Mouse (Mus musculus) left cerebral cortex, postnatal 10 days (tissue): ENCODE data around the gene Rasgef1b. TPM values are rescaled to one million over a fixed set of nuclear protein-coding genes. Genes with fewer than 3 reads are reported as not detected.

ENCODE experiments used
- DNase-seq, 2 experiments: peaks; one replicate each; pipeline ENCODE4 v3.0.0; 2021 to 2022; ENCODE audit warnings: low spot score in 2 of 2, mixed read lengths in 1 of 2; ENCODE audit errors: extremely low spot score in 1 of 2
- intact Hi-C: fragments of 180-260 bp; cut with DNase I; formaldehyde crosslinking; loops from one replicate; pipeline ENCODE4 v1.15.1; 2025
- total RNA-seq, 2 experiments: library from RNA; stranded (reverse); gene quantifications; 2 replicates each; pipeline ENCODE4 v1.2.3; 2021

Rasgef1b gene
- total RNA-seq, 2 experiments from 2014 or later: 53.8 to 58.4 TPM

- intact Hi-C loops: no loop called here
- no peak for DNase-seq
Observed at GRCm38 (mm10) chr5:99620771-99621170, 108.1 kb downstream of the Rasgef1b start.

GRCm38 (mm10) chr5:99617271-99617800 is 111.5 kb downstream of the Rasgef1b start:
- intact Hi-C loops: no loop called here
- DNase-seq: no peak

GRCm38 (mm10) chr5:99613321-99614118 is 115.3 kb downstream of the Rasgef1b start:
- intact Hi-C loops: no loop called here
- no peak for DNase-seq

- intact Hi-C loops: no loop called here
- no peak for DNase-seq
Observed at GRCm38 (mm10) chr5:99607602-99608001, 121.3 kb downstream of the Rasgef1b start.

GRCm38 (mm10) chr5:99606164-99606858 is 122.6 kb downstream of the Rasgef1b start:
- DNase-seq: no peak
- intact Hi-C loops: no loop called here

GRCm38 (mm10) chr5:99602244-99603023 is 126.4 kb downstream of the Rasgef1b start:
- DNase-seq: no peak
- intact Hi-C loops: no loop called here

GRCm38 (mm10) chr5:99599376-99599775 is 129.5 kb downstream of the Rasgef1b start:
- intact Hi-C loops: no loop called here

GRCm38 (mm10) chr5:99598470-99599110 is 130.3 kb downstream of the Rasgef1b start:
- intact Hi-C loops: no loop called here
- DNase-seq: no peak

More at GRCm38 (mm10) chr5:99599376-99599775, 129.5 kb downstream of the Rasgef1b start:
- DNase-seq: no peak

- peak in 1 of 2 experiments; percentile 29 for DNase-seq
Observed at GRCm38 (mm10) chr5:99597701-99598100, 131.2 kb downstream of the Rasgef1b start.

GRCm38 (mm10) chr5:99591348-99591747 is 137.5 kb downstream of the Rasgef1b start:
- intact Hi-C loops: no loop called here
- DNase-seq: no peak

More at GRCm38 (mm10) chr5:99597701-99598100, 131.2 kb downstream of the Rasgef1b start:
- intact Hi-C loops: no loop called here

- no peak for DNase-seq
- intact Hi-C loops: no loop called here
Observed at GRCm38 (mm10) chr5:99590539-99590938, 138.3 kb downstream of the Rasgef1b start.

- intact Hi-C loops: no loop called here
- DNase-seq: no peak
Observed at GRCm38 (mm10) chr5:99587994-99588393, 140.9 kb downstream of the Rasgef1b start.

- intact Hi-C loops: no loop called here
- DNase-seq: no peak
Observed at GRCm38 (mm10) chr5:99587589-99587988, 141.3 kb downstream of the Rasgef1b start.

GRCm38 (mm10) chr5:99586287-99586686 is 142.6 kb downstream of the Rasgef1b start:
- intact Hi-C loops: no loop called here
- no peak for DNase-seq

GRCm38 (mm10) chr5:99585166-99585898 is 143.5 kb downstream of the Rasgef1b start:
- intact Hi-C loops: no loop called here
- no peak for DNase-seq

- DNase-seq: no peak
- intact Hi-C loops: no loop called here
Observed at GRCm38 (mm10) chr5:99584266-99584665, 144.6 kb downstream of the Rasgef1b start.

GRCm38 (mm10) chr5:99582055-99582454 is 146.8 kb downstream of the Rasgef1b start:
- intact Hi-C loops: no loop called here
- DNase-seq: no peak

GRCm38 (mm10) chr5:99578692-99579091 is 150.2 kb downstream of the Rasgef1b start:
- intact Hi-C loops: loop anchor here (5.0 kb wide), 1 partner anchor 331 kb away; no protein-coding TSS in a partner anchor
- peak in 1 of 2 experiments; percentile 30 for DNase-seq
